Mouse (Mus musculus) embryonic facial prominence, embryonic 11.5 days (tissue): ENCODE measurements around the gene Slc22a7. TPM values are rescaled to one million over a fixed set of nuclear protein-coding genes. Genes with fewer than 3 reads are reported as not detected.

Source experiments
- ATAC-seq: fragments of 200-750 bp; cut with Nextera tagmentation; replicated peaks from 2 replicates; pipeline ENCODE4 v1.8.0; 2017; ENCODE audit warnings: low read depth; ENCODE audit not compliant: insufficient number of reproducible peaks, low FRiP score, low TSS enrichment
- DNase-seq: peaks from one replicate; pipeline ENCODE4 v3.0.0-alpha.2; 2015; ENCODE audit warnings: low spot score
- H3K27ac ChIP-seq: fragments of 300-500 bp; sonication (generic); replicated peaks from 2 replicates; pipeline ENCODE4 v1.5.1; 2014; ENCODE audit warnings: mild to moderate bottlenecking, low read depth, low read length, control low read depth
- H3K27me3 ChIP-seq: fragments of 300-500 bp; sonication (generic); 2 replicates; pipeline ENCODE4 v1.6.1; 2014; ENCODE audit warnings: mild to moderate bottlenecking, low read length, moderate library complexity, mixed read lengths; ENCODE audit not compliant: control insufficient read depth, insufficient read depth
- H3K36me3 ChIP-seq: fragments of 300-500 bp; sonication (generic); replicated peaks from 2 replicates; pipeline ENCODE4 v1.6.1; 2014; ENCODE audit warnings: low read depth, mild to moderate bottlenecking, low read length, moderate library complexity, mixed read lengths; ENCODE audit not compliant: control insufficient read depth, insufficient read depth
- H3K4me1 ChIP-seq: fragments of 300-500 bp; sonication (generic); 2 replicates; pipeline ENCODE4 v1.6.1; 2014; ENCODE audit warnings: low read length, mixed read lengths; ENCODE audit not compliant: control insufficient read depth, insufficient read depth
- H3K4me2 ChIP-seq: fragments of 300-500 bp; sonication (generic); 2 replicates; pipeline ENCODE4 v1.6.1; 2014; ENCODE audit warnings: low read depth, mild to moderate bottlenecking, control low read depth, low read length, moderate library complexity
- H3K4me3 ChIP-seq: fragments of 300-500 bp; sonication (generic); 2 replicates; pipeline ENCODE4 v1.5.1; 2014; ENCODE audit warnings: low read depth, low read length, control low read depth
- H3K9ac ChIP-seq: fragments of 300-500 bp; sonication (generic); replicated peaks from 2 replicates; pipeline ENCODE4 v1.6.1; 2014; ENCODE audit warnings: mild to moderate bottlenecking, control low read depth, low read length
- H3K9me3 ChIP-seq: fragments of 300-500 bp; sonication (generic); replicated peaks from 2 replicates; pipeline ENCODE4 v1.6.1; 2016; ENCODE audit warnings: mild to moderate bottlenecking, low read length, inconsistent platforms, mixed read lengths; ENCODE audit not compliant: control insufficient read depth
- WGBS: fragments of 180-500 bp; shearing (Covaris S2); extraction: QIAGEN DNeasy Blood & Tissue Kit; methylation state at CpG from one replicate; pipeline ENCODE4 v1.1.7; 2014; 5-methylcytosine and 5-hydroxymethylcytosine counted together
- polyA plus RNA-seq: library from polyadenylated mRNA; unstranded; fragments of >200 nt; fragmentation: Nextera tagmentation; extraction: Ambion mirVana; gene quantifications from 2 replicates; pipeline ENCODE4 v1.2.1, GENCODE M21; 2014

Gene Slc22a7
- polyA plus RNA-seq, 1 experiment from 2014 or later: not detected

GRCm38 (mm10) chr17:46433627-46434026 is 4.6 kb downstream of the Slc22a7 start:
- Histone ChIP-seq H3K36me3 (no peaks in the 10 kb centered on the region), H3K9me3 (no peaks in the 10 kb centered on the region), H3K27me3 (no peaks in the 10 kb centered on the region), H3K4me3 (no peak overlapping the region), H3K9ac (0 out of 2 replicates have a peak overlapping the region, but pooled peaks have one; percentile 4), H3K4me1 (no peaks in the 10 kb centered on the region), H3K27ac (no peak overlapping the region), H3K4me2 (peak overlapping the region; percentile 43)
- ATAC-seq: no peak
- DNase-seq: no peak
- 3% methylated on average over 17 of the region's 17 CpGs for WGBS

GRCm38 (mm10) chr17:46428761-46429414 is 9.4 kb downstream of the Slc22a7 start, which contains the start of gene Crip3:
TSS of gene Crip3 (plus strand) at chr17:46428926.
- peak; percentile 51 for DNase-seq
- Histone ChIP-seq H3K27me3 (no peaks in the 10 kb centered on the region), H3K4me2 (peak within 1 kb of the TSS; percentile 32), H3K9ac (no peak within 1 kb of the TSS), H3K9me3 (no peaks in the 10 kb centered on the region), H3K27ac (no peak within 1 kb of the TSS), H3K36me3 (no peaks in the 10 kb centered on the region), H3K4me3 (peak within 1 kb of the TSS; percentile 9; the same call in 1 of the 2 replicates), H3K4me1 (no peaks in the 10 kb centered on the region)
- WGBS: 7% methylated on average over 18 of the region's 18 CpGs
- no peak for ATAC-seq

- DNase-seq (no peak), ATAC-seq (no peak)
- Histone ChIP-seq H3K9me3 (no peaks in the 10 kb centered on the region), H3K4me2 (no peak overlapping the region), H3K27me3 (no peaks in the 10 kb centered on the region), H3K27ac (no peak overlapping the region), H3K4me1 (no peaks in the 10 kb centered on the region), H3K9ac (no peak overlapping the region), H3K36me3 (no peaks in the 10 kb centered on the region), H3K4me3 (no peak overlapping the region)
Observed at GRCm38 (mm10) chr17:46426496-46426895, 11.8 kb downstream of the Slc22a7 start.

GRCm38 (mm10) chr17:46419717-46420116 is 18.5 kb downstream of the Slc22a7 start:
- Histone ChIP-seq H3K27me3 (no peaks in the 10 kb centered on the region), H3K4me1 (no peaks in the 10 kb centered on the region), H3K9ac (no peak overlapping the region), H3K36me3 (no peaks in the 10 kb centered on the region), H3K27ac (no peak overlapping the region), H3K4me3 (no peak overlapping the region), H3K4me2 (no peak overlapping the region), H3K9me3 (no peaks in the 10 kb centered on the region)
- DNase-seq (no peak), ATAC-seq (no peak)

- H3K4me3 ChIP-seq: no peak overlapping the region
- no peak for DNase-seq
- no peak for ATAC-seq
- no peak overlapping the region for H3K27ac ChIP-seq
- WGBS: 83% methylated on average over 5 of the region's 5 CpGs
- no peak overlapping the region for H3K9ac ChIP-seq
- H3K36me3 ChIP-seq: peaks cover 2% of the 10 kb centered on the region; the same call in 1 of the 2 replicates
- H3K9me3 ChIP-seq: no peaks in the 10 kb centered on the region
- H3K4me1 ChIP-seq: no peaks in the 10 kb centered on the region
- no peaks in the 10 kb centered on the region for H3K27me3 ChIP-seq
- H3K4me2 ChIP-seq: no peak overlapping the region
Observed at GRCm38 (mm10) chr17:46418628-46419027, 19.6 kb downstream of the Slc22a7 start.

- Histone ChIP-seq H3K4me1 (no peaks in the 10 kb centered on the region), H3K27ac (no peak overlapping the region), H3K4me2 (no peak overlapping the region), H3K9me3 (no peaks in the 10 kb centered on the region), H3K9ac (no peak overlapping the region), H3K27me3 (no peaks in the 10 kb centered on the region), H3K4me3 (no peak overlapping the region), H3K36me3 (peaks cover 11% of the 10 kb centered on the region)
- DNase-seq: peak; percentile 28
- 38% methylated on average over 3 of the region's 3 CpGs for WGBS
- no peak for ATAC-seq
Observed at GRCm38 (mm10) chr17:46408478-46408877, 29.8 kb downstream of the Slc22a7 start.

GRCm38 (mm10) chr17:46394631-46395030 is 43.6 kb downstream of the Slc22a7 start:
- H3K9me3 ChIP-seq: no peaks in the 10 kb centered on the region
- H3K36me3 ChIP-seq: no peaks in the 10 kb centered on the region; the same call in 1 of the 2 replicates
- no peaks in the 10 kb centered on the region for H3K4me1 ChIP-seq
- H3K27me3 ChIP-seq: no peaks in the 10 kb centered on the region
- WGBS: 84% methylated on average over 1 of the region's 1 CpGs
- DNase-seq (no peak), ATAC-seq (no peak)
- H3K4me2 ChIP-seq: no peak overlapping the region
- no peak overlapping the region for H3K4me3 ChIP-seq
- H3K9ac ChIP-seq: no peak overlapping the region
- H3K27ac ChIP-seq: no peak overlapping the region

- Histone ChIP-seq H3K27ac (no peak overlapping the region), H3K9me3 (no peaks in the 10 kb centered on the region), H3K4me3 (no peak overlapping the region), H3K36me3 (no peaks in the 10 kb centered on the region; the same call in 1 of the 2 replicates), H3K4me2 (no peak overlapping the region), H3K4me1 (no peaks in the 10 kb centered on the region), H3K9ac (no peak overlapping the region), H3K27me3 (no peaks in the 10 kb centered on the region)
- peak; percentile 62 for DNase-seq
- ATAC-seq: no peak
- WGBS: 52% methylated on average over 2 of the region's 2 CpGs
Observed at GRCm38 (mm10) chr17:46393012-46393411, 45.2 kb downstream of the Slc22a7 start.
